Mouse (Mus musculus): ENCODE data around the gene Chat.
A peak's percentile ranks its signal among the peaks of the same experiment; 100 is the strongest.

Chat gene

GRCm38 (mm10) chr14:32465889-32466288, at the start of gene Chat:
Gene Chat, minus strand, starts transcription at chr14:32465989.
- no peak for DNase-seq

GRCm38 (mm10) chr14:32513336-32514032, 47.7 kb upstream of the Chat start, which contains the start of gene Ercc6:
Gene Ercc6, plus strand, starts transcription at chr14:32513521.
- peak; percentile 96 for DNase-seq

- DNase-seq = no peak
Measured at GRCm38 (mm10) chr14:32512912-32513311, 47.1 kb upstream of the Chat start.

- DNase-seq = no peak
Measured at GRCm38 (mm10) chr14:32509443-32509961, 43.7 kb upstream of the Chat start.

- no peak for DNase-seq
Measured at GRCm38 (mm10) chr14:32508105-32508835, 42.5 kb upstream of the Chat start.

GRCm38 (mm10) chr14:32507216-32507615, 41.4 kb upstream of the Chat start:
- no peak for DNase-seq

GRCm38 (mm10) chr14:32506329-32506728, 40.5 kb upstream of the Chat start:
- DNase-seq = no peak

GRCm38 (mm10) chr14:32503897-32504296, 38.1 kb upstream of the Chat start:
- no peak for DNase-seq

GRCm38 (mm10) chr14:32502764-32503688, 37.2 kb upstream of the Chat start:
- DNase-seq = no peak

- no peak for DNase-seq
Measured at GRCm38 (mm10) chr14:32501303-32501702, 35.5 kb upstream of the Chat start.

- DNase-seq = no peak
Measured at GRCm38 (mm10) chr14:32496115-32496850, 30.5 kb upstream of the Chat start.

- DNase-seq = peak; percentile 17
Measured at GRCm38 (mm10) chr14:32492521-32492920, 26.7 kb upstream of the Chat start.

GRCm38 (mm10) chr14:32482061-32482460, 16.3 kb upstream of the Chat start:
- no peak for DNase-seq

- DNase-seq = no peak
Measured at GRCm38 (mm10) chr14:32477581-32477980, 11.8 kb upstream of the Chat start.

GRCm38 (mm10) chr14:32476559-32476958, 10.8 kb upstream of the Chat start:
- DNase-seq = no peak

GRCm38 (mm10) chr14:32472996-32473395, 7.2 kb upstream of the Chat start:
- peak; percentile 74 for DNase-seq

GRCm38 (mm10) chr14:32467606-32468005, 1.8 kb upstream of the Chat start:
- peak; percentile 18 for DNase-seq

- DNase-seq = no peak
Measured at GRCm38 (mm10) chr14:32465506-32465870, 301 bp downstream of the Chat start.

- DNase-seq = peak; percentile 10
Measured at GRCm38 (mm10) chr14:32464601-32465505, 936 bp downstream of the Chat start, which contains the start of gene Slc18a3. Gene Slc18a3, minus strand, starts transcription at chr14:32464850.

- DNase-seq = peak; percentile 12
Measured at GRCm38 (mm10) chr14:32463211-32464040, 2.4 kb downstream of the Chat start.

All from right cerebral cortex, postnatal 14 days (tissue).